Mouse (Mus musculus): ENCODE results near the gene Ywhag. TPM values are rescaled to one million over a fixed set of nuclear protein-coding genes. Genes with fewer than 3 reads are reported as not detected.

Gene Ywhag
- total and polyA plus RNA-seq, 2 experiments from 2014 or later = 286 to 867 TPM

DNA sequence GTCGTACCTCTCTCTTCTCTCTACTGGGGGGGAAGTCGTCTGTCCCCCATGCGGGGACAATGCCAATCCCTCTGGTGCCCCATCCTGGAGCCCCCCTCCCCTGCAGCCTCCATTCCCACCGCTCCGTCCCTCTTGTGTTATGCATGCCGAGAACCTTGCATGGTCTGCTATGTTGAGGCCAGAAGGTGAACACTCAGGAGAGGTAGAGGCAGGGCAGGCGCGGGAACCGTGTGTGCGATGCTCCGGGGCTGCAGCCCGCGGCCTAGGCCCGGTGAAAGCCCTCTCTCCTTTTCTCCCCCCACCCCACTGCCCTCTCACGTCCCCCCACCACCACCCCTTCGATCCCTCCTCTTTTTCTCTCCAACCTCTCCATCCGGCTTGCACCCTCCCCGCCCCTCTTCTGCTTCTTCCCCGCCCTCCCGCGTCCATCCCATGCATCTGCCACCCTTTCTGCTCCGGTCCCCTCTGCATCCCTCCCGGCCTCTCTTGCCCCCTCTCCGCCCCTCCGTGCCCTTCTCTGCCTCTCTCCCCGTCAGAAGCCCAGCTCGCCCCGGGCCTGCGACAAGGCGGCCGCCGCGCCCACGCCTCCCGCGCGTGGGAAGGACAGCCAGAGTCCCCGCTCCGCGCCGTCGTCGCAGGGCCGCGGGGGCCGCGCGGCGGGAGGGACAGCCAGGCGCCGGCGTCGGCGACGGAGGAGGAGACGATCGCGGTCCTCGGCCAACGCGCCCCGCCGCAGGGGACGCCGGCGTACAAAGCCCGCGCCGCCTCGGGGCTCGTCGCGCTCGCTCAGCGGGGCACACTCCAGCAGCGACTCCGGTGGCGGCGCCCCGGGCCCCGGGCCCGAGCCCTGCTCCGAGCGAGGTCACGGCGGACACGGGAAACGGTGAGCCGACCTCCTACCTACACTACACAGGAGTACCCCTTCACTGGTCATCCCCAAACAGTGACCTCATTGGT is 66.5 kb downstream of the Ywhag start:
- Histone ChIP-seq H3K4me2 (ENCODE audit: low read depth) (peak overlapping the region; percentile 84), H3K4me1 (ENCODE audit: insufficient read depth) (no peaks in the 10 kb centered on the region), H3K27me3 (ENCODE audit: insufficient read depth, low read length) (peaks cover 17% of the 10 kb centered on the region), H3K9me3 (ENCODE audit: low read length) (peaks cover 2% of the 10 kb centered on the region; the same call in 1 of the 2 replicates), H3K27ac (ENCODE audit: low read depth, low read length) (no peak overlapping the region), H3K9ac (peak overlapping the region; percentile 62), H3K4me3 (ENCODE audit: low read depth, low read length) (peak overlapping the region; percentile 44), H3K36me3 (ENCODE audit: insufficient read depth) (peaks cover 9% of the 10 kb centered on the region; the same call in 1 of the 2 replicates)
- 3% methylated on average over 87 of the region's 89 CpGs for WGBS
- ATAC-seq (peak; percentile 66), DNase-seq (peak; percentile 56)
- TF ChIP-seq CTCF (IDR thresholded peaks at IDR 0.05; ENCODE audit: low read depth) = no peak

DNA sequence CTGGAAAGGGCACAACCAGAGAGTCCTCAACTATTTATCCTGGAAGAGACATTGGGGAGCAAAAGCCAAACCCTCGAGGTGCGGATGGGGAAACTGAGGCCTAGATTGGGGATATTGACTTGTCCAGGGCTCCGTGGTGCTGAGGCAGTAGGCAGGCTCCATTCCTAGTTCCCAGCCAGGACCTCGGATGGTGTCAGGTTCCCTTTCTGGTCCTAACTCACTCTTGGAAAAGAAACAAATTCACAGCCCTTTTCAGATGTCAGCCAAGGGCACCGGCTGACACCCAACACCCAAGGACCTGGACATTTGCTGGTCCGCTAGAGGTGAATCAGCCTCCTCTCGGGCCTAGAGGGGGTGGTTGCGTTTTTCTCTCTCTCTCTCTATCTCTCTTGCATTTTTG is 67.8 kb downstream of the Ywhag start:
- 51% methylated on average over 8 of the region's 8 CpGs for WGBS
- no peak overlapping the region for H3K4me2 ChIP-seq (ENCODE audit: low read depth)
- H3K27me3 ChIP-seq (ENCODE audit: insufficient read depth, low read length) = peaks cover 17% of the 10 kb centered on the region
- ATAC-seq = no peak
- DNase-seq = no peak
- no peak overlapping the region for H3K9ac ChIP-seq
- H3K36me3 ChIP-seq (ENCODE audit: insufficient read depth) = peaks cover 13% of the 10 kb centered on the region; the same call in 1 of the 2 replicates
- TF ChIP-seq CTCF (IDR thresholded peaks at IDR 0.05; ENCODE audit: low read depth) = no peak
- H3K27ac ChIP-seq (ENCODE audit: low read depth, low read length) = no peak overlapping the region
- H3K4me1 ChIP-seq (ENCODE audit: insufficient read depth) = no peaks in the 10 kb centered on the region
- peaks cover 2% of the 10 kb centered on the region; the same call in 1 of the 2 replicates for H3K9me3 ChIP-seq (ENCODE audit: low read length)
- no peak overlapping the region for H3K4me3 ChIP-seq (ENCODE audit: low read depth, low read length)

Other genes with a start within 250 kb of the Ywhag start
- 42.7 and 49.1 TPM in 2 replicates for gene Tmem120a, start 190.2 kb downstream of the Ywhag start, total RNA-seq (2014; rRNA removed)
- 111 and 126 TPM in 2 replicates for gene Tmem120a, start 190.2 kb downstream of the Ywhag start, polyA plus RNA-seq (2015; fragmentation: Nextera tagmentation; extraction: Ambion mirVana)
- 0.29 and 0.54 TPM in 2 replicates for gene Styxl1, start 156.2 kb downstream of the Ywhag start, total RNA-seq (2014; rRNA removed)
- gene Styxl1, start 156.2 kb downstream of the Ywhag start, polyA plus RNA-seq (2015; fragmentation: Nextera tagmentation; extraction: Ambion mirVana) = 0.25 and 1.0 TPM in 2 replicates
- gene Mdh2, start 156.1 kb downstream of the Ywhag start, total RNA-seq (2014; rRNA removed) = 115 and 132 TPM in 2 replicates
- 663 and 665 TPM in 2 replicates for gene Mdh2, start 156.1 kb downstream of the Ywhag start, polyA plus RNA-seq (2015; fragmentation: Nextera tagmentation; extraction: Ambion mirVana)
- gene Srrm3, start 127.7 kb downstream of the Ywhag start, total RNA-seq (2014; rRNA removed) = 60.2 and 70.5 TPM in 2 replicates
- gene Srrm3, start 127.7 kb downstream of the Ywhag start, polyA plus RNA-seq (2015; fragmentation: Nextera tagmentation; extraction: Ambion mirVana) = 39.4 and 44.6 TPM in 2 replicates
- gene Hspb1, start 46.7 kb downstream of the Ywhag start, total RNA-seq (2014; rRNA removed) = 9.8 and 11.5 TPM in 2 replicates
- gene Hspb1, start 46.7 kb downstream of the Ywhag start, polyA plus RNA-seq (2015; fragmentation: Nextera tagmentation; extraction: Ambion mirVana) = 9.2 and 11.2 TPM in 2 replicates
- gene Ssc4d, start 39.9 kb upstream of the Ywhag start, total RNA-seq (2014; rRNA removed) = 6.5 and 7.0 TPM in 2 replicates
- 2.5 and 4.0 TPM in 2 replicates for gene Ssc4d, start 39.9 kb upstream of the Ywhag start, polyA plus RNA-seq (2015; fragmentation: Nextera tagmentation; extraction: Ambion mirVana)
- 0.14 TPM in 1 of 2 replicates, not detected in the other for gene Zp3, start 45.5 kb upstream of the Ywhag start, total RNA-seq (2014; rRNA removed)
- 0.14 and 0.23 TPM in 2 replicates for gene Zp3, start 45.5 kb upstream of the Ywhag start, polyA plus RNA-seq (2015; fragmentation: Nextera tagmentation; extraction: Ambion mirVana)
- 19.5 and 25.3 TPM in 2 replicates for gene Dtx2, start 60.2 kb upstream of the Ywhag start, total RNA-seq (2014; rRNA removed)
- 17.6 and 20.0 TPM in 2 replicates for gene Dtx2, start 60.2 kb upstream of the Ywhag start, polyA plus RNA-seq (2015; fragmentation: Nextera tagmentation; extraction: Ambion mirVana)
- 0.19 TPM in 1 of 2 replicates, not detected in the other for gene Upk3b, start 103.9 kb upstream of the Ywhag start, total RNA-seq (2014; rRNA removed)
- not detected in 2 replicates for gene Upk3b, start 103.9 kb upstream of the Ywhag start, polyA plus RNA-seq (2015; fragmentation: Nextera tagmentation; extraction: Ambion mirVana)
- not detected in 2 replicates for gene Upk3bl, start 119.9 kb upstream of the Ywhag start, total RNA-seq (2014; rRNA removed)
- gene Upk3bl, start 119.9 kb upstream of the Ywhag start, polyA plus RNA-seq (2015; fragmentation: Nextera tagmentation; extraction: Ambion mirVana) = not detected in 2 replicates
- 8.5 and 11.5 TPM in 2 replicates for gene Rasa4, start 149.3 kb upstream of the Ywhag start, total RNA-seq (2014; rRNA removed)
- 5.8 and 9.0 TPM in 2 replicates for gene Rasa4, start 149.3 kb upstream of the Ywhag start, polyA plus RNA-seq (2015; fragmentation: Nextera tagmentation; extraction: Ambion mirVana)
- gene Polr2j, start 182.0 kb upstream of the Ywhag start, total RNA-seq (2014; rRNA removed) = 85.0 and 123 TPM in 2 replicates
- gene Polr2j, start 182.0 kb upstream of the Ywhag start, polyA plus RNA-seq (2015; fragmentation: Nextera tagmentation; extraction: Ambion mirVana) = 237 and 318 TPM in 2 replicates
- 30.0 and 33.3 TPM in 2 replicates for gene Lrwd1, start 201.5 kb upstream of the Ywhag start, total RNA-seq (2014; rRNA removed)
- 18.9 and 19.7 TPM in 2 replicates for gene Lrwd1, start 201.5 kb upstream of the Ywhag start, polyA plus RNA-seq (2015; fragmentation: Nextera tagmentation; extraction: Ambion mirVana)
- gene Alkbh4, start 201.5 kb upstream of the Ywhag start, total RNA-seq (2014; rRNA removed) = 12.7 and 16.1 TPM in 2 replicates
- 16.0 and 16.4 TPM in 2 replicates for gene Alkbh4, start 201.5 kb upstream of the Ywhag start, polyA plus RNA-seq (2015; fragmentation: Nextera tagmentation; extraction: Ambion mirVana)
- 76.9 and 105 TPM in 2 replicates for gene Orai2, start 236.1 kb upstream of the Ywhag start, total RNA-seq (2014; rRNA removed)
- 52.1 and 64.0 TPM in 2 replicates for gene Orai2, start 236.1 kb upstream of the Ywhag start, polyA plus RNA-seq (2015; fragmentation: Nextera tagmentation; extraction: Ambion mirVana)